Mouse (Mus musculus) bone marrow, adult 2 months (tissue): ENCODE measurements at regions not wholly inside any gene's neighbourhood (a gene's known extent, or its start where the extent isn't known, plus 50 kb on each side); places are given as distances from the start of the nearest gene placed in this dataset.

Source experiments
- CTCF ChIP-seq: fragments of 200-500 bp; IDR thresholded peaks from 2 replicates; pipeline ENCODE4 v1.5.1; 2011; ENCODE audit warnings: low read length, control low read depth; ENCODE audit not compliant: control insufficient read depth, insufficient read depth
- POLR2A ChIP-seq: fragments of 200-500 bp; IDR thresholded peaks from 2 replicates; pipeline ENCODE4 v1.6.1; 2011; ENCODE audit warnings: low read depth, mild to moderate bottlenecking, control low read depth, low read length, borderline replicate concordance; ENCODE audit not compliant: control insufficient read depth

DNA sequence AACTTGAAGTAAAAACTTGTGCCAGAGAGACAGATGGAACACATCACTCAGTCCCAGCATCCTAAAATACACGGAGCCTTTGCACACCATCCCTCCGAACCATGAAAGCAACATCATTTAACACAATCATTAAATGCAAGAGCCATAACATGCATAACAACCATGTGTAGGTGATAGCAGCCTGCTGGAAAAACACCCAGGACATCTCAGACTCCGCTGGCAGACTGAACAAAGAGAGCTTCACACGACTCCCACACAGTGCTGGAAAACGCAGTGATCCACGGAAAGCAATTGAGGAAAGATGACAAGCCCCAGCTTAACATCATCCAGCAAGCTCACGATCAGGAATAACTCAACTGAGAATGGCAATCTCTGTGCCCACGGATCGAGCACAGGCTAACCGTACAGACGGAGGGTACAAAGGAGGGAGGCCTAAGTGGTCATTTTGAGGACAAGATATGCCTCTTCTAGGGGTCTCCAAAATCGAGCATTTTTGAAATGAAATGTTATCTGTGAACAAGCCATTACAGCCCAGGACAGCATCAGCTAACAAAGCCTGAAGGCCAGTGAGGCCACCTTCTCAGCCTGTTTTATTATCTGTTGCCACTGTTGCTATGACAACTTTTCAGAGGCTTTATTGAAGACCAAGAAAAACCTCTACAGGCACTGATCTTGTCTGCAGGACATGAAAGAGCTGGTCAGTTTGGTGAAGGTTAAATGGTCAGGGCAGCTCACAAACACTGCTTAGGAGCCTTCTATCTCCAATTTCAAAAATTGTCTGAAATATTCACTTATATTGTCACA lies 240.1 kb upstream of the Noct start:
- TF ChIP-seq CTCF: no peak
- no peak for TF ChIP-seq POLR2A
